Mouse (Mus musculus): Measurements from ENCODE around the gene Cspg4.

The Cspg4 gene

DNA sequence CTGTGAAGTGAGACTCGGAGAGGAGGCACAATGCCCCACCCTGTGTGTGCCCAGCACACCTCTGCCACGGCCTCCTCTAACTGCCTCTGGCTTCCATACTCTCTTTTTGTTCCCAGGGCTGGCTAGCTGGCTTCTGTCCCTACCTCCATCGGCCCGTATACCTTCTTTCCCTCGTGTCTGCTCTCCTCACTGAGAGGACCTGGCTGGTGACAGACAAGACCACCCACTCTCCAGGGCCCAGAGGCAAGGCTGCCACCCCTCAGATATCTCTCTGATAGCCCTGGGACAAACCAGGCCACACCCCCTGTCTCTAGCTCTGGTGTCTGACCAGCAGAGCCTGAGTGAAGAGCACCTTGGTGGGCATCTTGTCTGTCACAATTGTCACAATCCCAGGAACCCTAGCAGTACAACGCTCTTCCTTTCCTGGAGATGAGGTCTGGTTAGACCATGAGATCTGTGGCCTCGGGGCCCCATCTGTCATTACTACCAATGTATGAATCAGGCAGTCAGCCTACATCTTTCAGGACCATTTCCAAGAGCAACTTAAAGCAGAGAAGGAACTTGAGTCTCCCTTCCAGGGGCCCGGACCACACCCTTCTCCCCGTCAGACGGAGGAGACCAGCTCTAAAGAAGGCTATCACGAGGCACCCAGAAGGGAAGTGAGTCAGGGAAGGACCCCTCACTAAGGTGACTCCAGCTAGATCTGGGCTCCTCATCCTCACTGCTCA lies 1.0 kb downstream of the Cspg4 start:
- no peak for DNase-seq (ENCODE audit: low read depth)

DNA sequence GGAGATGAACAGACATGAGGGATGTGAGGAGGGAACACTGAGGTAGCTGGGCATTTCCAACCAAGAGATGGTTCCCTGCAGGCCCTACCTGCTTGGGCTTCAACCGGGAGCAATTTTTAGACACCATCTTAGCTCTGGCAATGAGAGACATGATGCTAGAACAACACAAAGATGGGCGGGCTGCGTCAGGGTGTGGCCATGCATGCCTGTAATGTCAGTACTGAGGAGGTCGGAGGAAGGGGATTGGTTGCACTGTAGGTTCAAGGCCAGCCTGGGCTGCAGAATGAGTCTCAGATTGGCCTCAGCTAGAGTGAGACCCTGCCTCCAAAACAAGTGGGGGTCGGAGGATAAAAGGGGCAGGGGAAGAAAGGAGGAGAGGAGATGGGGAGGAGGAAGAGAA lies 1.6 kb downstream of the Cspg4 start:
- no peak for DNase-seq (ENCODE audit: low read depth)

DNA sequence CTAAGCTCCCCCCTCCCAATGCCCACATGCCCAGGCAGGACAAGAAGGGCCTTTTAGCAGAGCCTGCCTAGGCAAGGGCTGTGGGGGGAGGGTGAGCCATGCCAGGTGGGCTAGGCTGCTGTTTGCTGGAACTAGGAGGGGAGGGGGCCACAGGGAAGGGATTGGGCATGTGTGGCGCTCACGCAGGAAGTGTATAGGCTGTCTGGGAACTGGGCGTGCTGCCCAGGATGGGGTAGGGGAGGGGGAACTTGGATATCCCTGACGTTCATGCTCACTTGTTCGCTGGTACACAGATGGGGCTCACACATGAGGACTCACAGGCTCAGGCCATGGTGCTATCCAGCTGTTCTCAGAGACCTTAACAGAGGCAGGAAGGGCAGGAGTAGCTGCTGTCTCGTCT lies 3.5 kb downstream of the Cspg4 start:
- no peak for DNase-seq (ENCODE audit: low read depth)

DNA sequence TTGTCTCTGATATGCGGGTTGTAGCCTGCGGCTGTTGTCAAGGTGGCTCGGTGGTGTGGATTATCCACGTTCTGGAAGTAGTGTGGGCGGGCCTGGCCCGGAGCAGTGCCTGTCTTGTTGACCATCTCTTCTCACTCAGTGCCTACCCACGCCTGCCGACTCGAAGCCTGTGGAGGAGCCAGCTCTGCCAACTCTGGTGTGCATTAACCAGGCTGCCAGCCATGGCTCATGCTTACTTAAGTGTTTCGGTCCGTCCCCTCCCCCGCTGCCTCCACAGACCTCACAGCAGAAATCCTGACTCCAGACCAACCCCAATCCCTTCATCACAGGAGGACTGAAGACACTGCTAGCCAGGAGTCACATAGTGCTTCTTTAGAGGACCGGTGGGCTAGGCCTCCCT lies 4.7 kb downstream of the Cspg4 start:
- no peak for DNase-seq (ENCODE audit: low read depth)

DNA sequence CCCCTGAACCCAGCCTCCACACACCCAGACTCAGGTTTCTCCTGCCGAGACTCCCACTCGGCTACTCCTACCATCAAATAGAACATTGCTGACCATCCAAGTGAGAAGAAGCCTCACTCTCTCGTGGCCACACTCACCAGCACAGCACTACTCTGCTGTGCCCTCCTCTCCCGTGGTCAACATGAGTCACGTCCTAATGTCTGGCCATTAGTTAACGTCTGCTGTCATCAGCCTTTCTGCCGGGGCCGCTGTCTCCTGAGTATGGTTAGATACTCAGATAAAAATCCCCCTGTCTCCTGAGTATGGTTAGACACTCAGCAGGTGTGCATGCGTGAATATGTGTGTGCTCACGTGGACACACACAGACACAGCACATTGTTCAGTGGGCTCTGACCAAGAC lies 5.9 kb downstream of the Cspg4 start:
- no peak for DNase-seq (ENCODE audit: low read depth)

DNA sequence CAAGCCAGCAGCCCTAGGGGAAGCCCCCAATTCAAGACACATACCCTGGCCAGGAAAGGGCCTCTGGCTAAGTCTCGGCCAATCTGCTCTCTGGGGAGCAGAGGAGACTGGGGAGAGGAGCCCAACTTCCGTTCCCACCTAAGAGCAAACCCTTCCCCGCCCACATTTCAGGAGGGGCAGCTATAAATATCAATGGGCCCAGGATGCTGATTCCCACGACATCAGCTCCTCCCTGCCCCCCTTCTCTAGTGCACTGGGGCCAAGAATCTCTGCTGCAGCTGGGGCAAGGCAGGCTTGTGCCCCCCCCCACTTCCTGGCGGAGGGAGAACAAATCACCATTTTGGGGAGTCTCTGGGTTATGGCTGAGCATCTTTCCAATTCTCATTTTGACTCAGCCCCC lies 6.4 kb downstream of the Cspg4 start:
- no peak for DNase-seq (ENCODE audit: low read depth)

DNA sequence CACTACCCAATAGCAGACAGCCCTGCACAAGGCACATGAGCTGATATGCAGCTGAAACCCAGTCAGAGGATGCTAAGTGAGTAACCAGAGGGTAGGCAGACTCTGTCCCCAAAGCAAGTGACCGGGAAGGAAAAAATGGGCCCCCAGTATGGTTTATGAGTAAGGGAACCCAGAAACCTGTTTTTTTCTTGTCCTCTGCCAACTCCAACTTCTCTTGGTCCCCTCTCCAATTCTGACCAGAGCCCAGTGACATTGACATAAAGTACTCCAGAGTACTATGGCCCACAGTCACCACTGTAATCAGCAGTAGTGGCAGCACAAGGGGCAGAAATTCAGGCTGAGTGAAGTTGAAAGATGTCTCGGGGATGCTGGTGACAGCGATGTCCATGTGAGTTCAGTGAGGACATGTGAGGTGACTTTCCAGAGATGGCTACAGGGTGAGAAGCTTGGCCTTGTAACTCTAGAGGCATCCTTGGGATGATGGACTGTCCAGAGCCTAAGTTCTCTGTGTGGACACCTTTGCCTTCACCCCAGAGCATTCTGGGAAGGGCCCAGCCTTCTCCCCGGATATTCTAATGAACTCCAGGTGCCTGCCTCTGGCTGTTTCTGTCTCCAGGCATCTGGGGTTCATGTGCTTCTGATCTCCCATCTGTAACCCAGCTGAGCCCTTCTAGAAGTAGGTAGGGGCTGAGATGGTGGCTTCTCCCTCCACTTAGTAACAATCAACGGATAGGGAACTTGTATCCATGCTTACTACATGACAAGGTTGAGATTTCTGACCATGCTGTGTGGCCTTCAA lies 7.5 kb downstream of the Cspg4 start:
- no peak for DNase-seq (ENCODE audit: low read depth)

DNA sequence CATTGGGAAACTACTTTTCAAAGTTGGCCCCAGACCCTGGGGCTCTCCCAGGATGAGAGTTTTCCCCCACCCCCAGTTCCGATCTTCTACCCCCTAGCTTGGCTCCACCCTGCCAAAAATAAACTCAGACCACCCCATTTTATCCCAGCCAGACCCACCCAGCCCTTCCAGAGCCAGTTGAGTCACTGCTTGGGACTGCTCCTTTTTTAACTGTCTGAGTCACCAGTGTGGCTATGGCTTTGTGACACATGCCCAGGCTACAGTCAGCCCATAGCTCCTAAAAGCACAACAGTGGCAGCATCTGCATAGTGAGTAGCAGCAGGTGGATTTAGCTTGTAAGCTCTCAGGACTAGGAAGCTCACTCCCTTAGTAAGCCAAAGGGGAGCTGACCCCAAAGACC lies 8.3 kb downstream of the Cspg4 start:
- no peak for DNase-seq (ENCODE audit: low read depth)

DNA sequence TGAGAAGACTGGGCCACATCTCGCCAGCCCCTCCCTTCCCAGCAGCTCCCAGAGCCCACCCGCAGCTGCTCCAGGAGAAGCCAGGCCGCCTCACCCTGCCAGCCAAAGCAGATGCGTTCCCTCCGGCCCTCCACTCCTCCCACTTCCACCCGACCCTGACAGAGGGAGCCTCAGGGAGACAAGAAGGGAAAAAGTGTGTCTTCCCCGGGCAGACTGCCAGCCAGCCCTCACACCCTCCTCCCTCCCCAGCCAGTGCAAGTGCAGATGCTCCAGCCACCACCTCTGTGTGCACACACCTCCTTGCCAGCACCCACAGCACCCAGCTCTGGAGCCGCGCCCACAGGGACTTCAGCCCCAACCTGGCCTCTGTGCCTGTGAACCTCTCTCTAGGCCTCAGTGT lies 12.0 kb downstream of the Cspg4 start:
- DNase-seq (ENCODE audit: low read depth): no peak

DNA sequence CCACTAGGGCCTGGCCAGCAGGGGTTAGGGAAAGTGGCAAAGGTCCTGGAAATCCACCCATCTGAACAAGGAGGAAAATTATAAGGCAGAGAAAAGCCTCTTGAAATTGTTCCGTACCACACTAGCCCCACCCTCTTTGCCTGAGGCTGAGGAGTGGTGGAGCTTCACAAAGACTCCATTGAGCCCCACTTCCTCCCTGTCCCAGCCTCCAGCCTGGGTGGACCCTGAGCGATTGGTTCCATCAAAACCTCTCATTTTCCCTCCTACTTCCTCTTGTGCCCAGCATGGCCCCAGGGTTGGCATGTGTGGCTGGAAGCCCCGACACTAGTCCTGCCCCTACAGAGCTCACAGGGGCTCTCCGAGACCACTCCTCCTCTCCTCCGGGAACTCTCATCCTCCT lies 12.5 kb downstream of the Cspg4 start:
- DNase-seq (ENCODE audit: low read depth): no peak

DNA sequence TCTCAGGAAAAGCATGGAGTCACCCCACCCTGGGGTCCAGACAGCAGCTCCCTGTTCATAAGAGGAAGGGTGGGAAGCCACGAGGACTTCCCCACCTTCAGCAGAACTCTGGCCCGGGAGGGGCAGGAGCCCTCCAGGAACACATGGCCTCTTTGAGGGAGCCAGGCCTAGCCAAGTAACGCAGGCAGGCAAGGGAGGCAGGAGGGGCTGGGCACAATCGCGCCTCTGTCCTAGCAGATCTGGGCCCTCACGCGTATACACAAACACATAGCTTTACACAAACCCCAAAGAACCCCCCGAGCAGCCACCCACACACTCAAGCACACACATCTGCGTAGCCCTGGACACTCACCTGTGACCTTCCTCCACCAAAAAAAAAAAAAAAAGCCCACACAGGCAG lies 16.0 kb downstream of the Cspg4 start:
- DNase-seq (ENCODE audit: low read depth): no peak

DNA sequence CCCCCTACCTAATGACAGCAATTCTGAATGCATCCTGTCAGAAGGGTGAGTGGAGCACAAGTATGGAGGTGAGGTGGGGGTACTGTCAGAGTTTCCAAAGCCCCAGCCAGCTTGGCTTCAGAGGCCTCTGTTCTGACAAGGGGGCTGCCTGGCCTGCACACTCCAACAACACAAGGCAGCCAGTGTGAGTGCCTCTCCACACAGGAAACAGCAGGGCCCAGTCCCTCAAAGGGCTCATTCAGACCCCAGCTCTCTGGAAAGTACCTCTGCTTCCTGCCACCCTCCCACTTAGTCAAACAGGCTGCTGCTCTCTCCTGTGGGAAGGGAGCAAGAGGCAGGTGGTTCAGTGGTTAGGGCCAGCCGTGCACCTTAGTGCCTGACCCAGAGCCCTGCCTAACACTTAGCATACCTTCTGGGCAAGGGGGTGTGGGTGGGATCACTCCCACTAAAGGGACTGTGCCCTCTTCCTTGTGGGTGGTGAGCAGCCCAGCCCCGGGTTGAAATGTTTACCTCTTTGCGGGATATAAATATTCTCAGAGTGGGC lies 16.8 kb downstream of the Cspg4 start:
- no peak for DNase-seq (ENCODE audit: low read depth)

DNA sequence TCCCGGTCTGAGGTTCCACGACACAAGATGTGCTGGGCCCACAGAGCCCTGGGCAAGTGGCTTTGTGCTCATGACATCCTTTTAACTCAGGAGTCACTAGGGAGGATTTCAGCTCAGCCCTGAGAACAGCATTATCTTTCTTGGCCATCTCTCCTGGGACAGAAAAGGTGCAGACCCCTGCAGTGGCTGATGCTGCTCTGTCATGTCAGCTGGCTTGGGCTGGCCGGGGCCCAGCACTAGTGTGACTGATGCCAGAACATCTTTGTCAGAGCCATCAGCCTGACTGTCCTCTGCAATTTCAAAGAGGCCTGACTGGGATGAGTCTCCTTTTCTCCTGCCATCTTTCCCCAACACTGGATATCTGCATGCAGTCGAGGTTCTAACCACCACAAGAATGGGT lies 17.4 kb downstream of the Cspg4 start:
- no peak for DNase-seq (ENCODE audit: low read depth)

DNA sequence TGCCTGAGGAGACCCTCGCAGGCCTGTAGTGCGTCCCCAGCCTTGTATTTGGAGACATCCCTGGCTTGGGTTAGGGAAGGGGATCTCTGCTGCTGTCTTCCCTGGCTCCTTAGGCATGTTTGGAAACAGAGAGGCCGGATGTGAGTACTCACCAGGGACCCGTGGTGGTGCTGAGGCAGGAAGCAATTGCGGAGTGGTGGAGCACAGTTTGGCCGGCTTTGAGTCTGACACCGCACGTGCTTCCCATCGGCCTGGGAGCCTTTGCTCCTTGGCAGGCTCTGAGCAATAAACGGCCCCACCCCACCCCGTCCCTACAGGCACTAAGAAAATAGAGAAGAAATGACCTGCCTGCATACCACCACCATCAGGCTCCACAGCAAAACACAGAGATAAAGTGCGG lies 18.0 kb downstream of the Cspg4 start:
- no peak for DNase-seq (ENCODE audit: low read depth)

DNA sequence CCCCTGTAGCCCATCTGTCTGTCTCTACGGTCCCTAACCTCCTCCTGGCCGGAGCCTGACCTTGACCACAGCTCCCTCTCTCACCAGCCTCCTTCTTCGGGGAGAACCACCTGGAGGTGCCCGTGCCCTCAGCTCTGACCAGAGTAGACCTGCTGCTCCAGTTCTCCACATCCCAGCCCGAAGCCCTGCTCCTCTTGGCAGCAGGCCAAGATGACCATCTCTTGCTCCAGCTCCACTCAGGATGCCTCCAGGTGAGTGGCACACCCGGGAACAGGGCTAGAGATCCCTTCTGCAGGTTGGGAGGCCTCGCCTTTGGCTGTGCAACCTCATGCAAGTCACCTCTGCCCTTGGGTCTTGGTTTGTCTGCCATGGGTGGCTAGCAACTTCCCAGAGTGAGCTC lies 18.6 kb downstream of the Cspg4 start:
- DNase-seq (ENCODE audit: low read depth): no peak

DNA sequence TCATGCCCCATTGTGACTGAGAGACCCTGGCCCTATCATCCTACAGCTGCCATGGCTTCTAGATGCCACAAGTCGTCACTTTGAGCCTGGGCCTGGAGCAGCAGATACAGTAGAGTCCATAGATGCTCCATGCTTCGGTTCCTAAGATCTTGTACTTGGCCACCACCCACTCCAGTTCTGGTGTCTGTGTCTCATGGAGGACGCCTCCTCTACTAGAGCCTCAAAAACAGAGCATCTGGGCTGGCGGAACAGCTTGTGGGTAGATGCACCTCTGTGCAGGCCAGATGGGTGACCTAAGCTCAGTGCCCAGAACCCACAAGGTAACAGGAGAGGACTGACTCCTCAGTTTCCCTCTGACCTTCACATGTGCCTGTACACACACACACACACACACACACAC lies 19.5 kb downstream of the Cspg4 start:
- no peak for DNase-seq (ENCODE audit: low read depth)

DNA sequence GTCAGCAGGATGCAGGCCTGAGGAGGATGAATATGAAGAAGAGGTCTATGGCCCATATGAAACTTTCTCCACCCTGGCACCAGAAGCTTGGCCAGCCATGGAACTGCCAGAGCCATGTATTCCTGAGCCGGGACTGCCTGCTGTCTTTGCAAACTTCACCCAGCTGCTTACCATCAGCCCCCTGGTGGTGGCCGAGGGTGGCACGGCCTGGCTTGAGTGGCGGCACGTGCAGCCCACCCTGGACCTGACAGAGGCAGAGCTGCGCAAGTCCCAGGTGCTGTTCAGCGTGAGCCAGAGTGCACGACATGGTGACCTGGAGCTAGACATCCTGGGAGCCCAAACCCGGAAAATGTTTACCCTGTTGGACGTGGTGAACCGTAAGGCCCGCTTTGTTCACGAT lies 21.3 kb downstream of the Cspg4 start:
- DNase-seq (ENCODE audit: low read depth): no peak

DNA sequence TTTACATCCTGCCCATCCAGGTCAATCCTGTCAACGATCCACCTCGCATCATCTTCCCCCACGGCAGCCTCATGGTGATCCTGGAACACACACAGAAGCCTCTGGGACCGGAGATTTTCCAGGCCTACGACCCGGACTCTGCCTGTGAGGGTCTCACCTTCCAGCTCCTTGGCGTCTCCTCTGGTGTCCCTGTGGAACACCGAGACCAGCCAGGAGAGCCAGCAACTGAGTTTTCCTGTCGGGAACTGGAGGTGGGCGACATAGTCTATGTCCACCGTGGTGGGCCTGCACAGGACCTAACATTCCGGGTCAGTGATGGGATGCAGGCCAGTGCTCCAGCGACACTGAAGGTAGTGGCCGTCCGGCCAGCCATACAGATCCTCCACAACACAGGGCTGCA lies 21.8 kb downstream of the Cspg4 start:
- DNase-seq (ENCODE audit: low read depth): no peak

DNA sequence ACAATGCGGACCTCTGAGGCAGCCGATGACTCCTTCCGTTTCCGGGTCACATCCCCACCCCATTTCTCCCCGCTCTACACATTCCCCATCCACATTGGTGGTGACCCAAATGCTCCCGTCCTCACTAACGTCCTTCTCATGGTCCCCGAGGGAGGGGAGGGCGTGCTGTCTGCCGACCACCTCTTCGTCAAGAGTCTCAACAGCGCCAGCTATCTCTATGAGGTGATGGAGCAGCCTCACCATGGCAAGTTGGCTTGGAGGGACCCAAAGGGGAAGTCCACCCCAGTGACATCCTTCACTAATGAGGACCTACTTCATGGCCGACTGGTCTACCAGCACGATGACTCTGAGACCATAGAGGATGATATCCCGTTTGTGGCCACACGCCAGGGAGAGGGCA lies 22.7 kb downstream of the Cspg4 start:
- DNase-seq (ENCODE audit: low read depth): no peak

DNA sequence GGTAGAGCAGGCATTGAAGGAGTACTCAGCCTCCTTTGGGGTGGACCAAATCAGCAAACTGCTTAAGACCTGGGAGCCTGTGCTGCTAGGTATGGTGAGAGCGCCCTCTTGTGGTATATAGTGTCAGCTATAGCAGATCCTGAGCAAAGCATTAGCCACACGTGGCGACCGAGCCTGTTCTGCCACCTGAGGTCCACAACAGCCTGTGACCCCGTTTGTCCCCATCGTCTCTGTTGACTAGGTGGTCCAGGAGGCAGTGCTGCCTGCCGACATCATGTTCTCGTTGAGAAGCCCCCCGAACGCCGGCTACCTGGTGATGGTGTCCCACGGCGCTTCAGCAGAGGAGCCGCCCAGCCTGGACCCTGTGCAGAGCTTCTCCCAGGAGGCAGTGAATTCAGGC lies 25.0 kb downstream of the Cspg4 start:
- peak; percentile 73 for DNase-seq (ENCODE audit: low read depth)

DNA sequence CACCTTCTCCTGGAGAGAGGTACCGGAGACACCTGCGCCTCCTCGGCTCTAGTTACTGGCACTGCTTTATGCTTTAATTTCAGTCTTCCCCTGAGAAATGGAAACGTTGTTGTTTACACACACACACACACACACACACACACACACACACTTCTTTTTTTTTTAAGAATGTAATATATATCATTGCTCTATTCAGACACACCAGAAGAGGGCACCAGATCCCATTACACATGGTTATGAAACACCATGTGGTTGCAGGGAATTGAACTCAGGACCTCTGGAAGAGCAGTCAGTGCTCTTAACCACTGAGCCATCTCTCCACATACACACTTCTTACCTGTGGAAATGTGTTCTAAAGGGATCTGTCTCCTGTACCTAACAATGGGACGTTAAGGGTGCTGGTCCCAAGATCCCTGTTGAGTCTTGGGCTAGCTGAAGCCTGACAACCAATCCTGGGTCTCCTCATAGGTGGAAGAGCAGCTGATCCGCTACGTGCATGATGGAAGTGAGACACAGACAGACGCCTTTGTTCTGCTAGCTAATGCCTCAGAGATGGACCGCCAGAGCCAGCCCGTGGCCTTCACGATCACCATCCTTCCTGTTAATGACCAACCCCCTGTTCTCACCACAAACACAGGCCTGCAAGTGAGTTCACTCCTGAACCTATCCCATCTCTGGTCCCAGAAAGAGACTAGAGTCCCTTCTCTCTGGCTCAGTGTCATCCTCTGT lies 25.9 kb downstream of the Cspg4 start:
- DNase-seq (ENCODE audit: low read depth): no peak

DNA sequence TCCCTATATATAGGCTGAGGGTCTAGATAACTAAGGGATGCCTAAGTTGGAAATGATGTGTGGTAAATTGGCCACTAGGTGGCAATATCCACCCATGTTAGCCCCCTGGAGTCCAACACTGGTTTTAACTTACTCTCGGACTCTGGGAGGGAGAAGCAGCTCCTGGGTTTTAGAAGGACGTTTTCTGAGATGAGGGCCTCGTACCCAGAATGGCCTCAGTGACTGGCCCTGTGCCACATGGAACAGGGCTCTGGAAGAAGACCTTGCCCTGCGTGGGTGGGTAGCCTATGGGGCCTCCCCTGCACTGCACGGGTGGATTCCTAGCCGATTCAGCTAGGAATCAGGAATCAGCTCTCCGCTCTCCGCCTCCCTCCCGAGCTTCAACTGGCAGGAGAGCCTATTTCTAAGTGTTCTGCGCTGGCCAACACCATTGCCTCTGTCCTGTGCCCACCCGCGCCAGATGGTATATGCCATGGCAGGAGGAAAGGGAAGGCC lies 26.7 kb downstream of the Cspg4 start:
- DNase-seq (ENCODE audit: low read depth): peak; percentile 77

DNA sequence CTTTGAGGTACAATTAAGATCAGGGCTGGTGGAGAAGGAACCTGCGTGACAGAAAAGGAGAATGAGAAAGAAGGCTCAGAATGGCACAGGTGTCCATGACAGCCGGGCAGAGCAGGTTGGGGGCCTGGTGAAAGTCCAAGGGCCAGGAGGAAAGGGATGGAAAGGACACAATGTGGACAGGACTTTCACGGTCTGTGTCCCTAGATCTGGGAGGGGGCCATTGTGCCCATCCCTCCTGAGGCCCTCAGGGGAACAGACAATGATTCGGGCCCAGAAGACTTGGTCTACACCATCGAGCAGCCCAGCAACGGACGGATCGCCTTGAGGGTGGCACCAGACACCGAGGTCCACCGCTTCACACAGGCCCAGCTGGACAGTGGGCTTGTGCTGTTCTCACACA lies 27.3 kb downstream of the Cspg4 start:
- DNase-seq (ENCODE audit: low read depth): no peak

Data from c-Kit-positive CD71-negative TER-119-negative erythroid progenitor cells, embryonic 14.5 days (primary cell).